Mouse (Mus musculus) left cerebral cortex, adult 2 months (tissue): ENCODE results near the gene Zbtb43. TPM values are rescaled to one million over a fixed set of nuclear protein-coding genes. Genes with fewer than 3 reads are reported as not detected.

Experiments used
- DNase-seq, 2 experiments: peaks; one replicate each; pipeline ENCODE4 v3.0.0; 2021 to 2022; ENCODE audit warnings: low spot score in 2 of 2, mixed read lengths in 1 of 2; ENCODE audit errors: extremely low spot score in 1 of 2
- H3K27ac ChIP-seq: fragments of 200-600 bp; 2 replicates; pipeline ENCODE4 v1.8.1; 2022
- H3K4me3 ChIP-seq: fragments of 200-600 bp; 2 replicates; pipeline ENCODE4 v1.8.1; 2022
- CTCF ChIP-seq: fragments of 200-600 bp; IDR thresholded peaks from 2 replicates; pipeline ENCODE4 v1.8.1; 2022; ENCODE audit warnings: antibody characterized with exemption, mild to moderate bottlenecking, moderate library complexity
- intact Hi-C: fragments of 180-260 bp; cut with DNase I; formaldehyde crosslinking; loops from one replicate; pipeline ENCODE4 v1.15.1; 2025
- total RNA-seq, 2 experiments: library from RNA; stranded (reverse); gene quantifications; 2 replicates each; pipeline ENCODE4 v1.2.3; 2021

Gene Zbtb43
- total RNA-seq, 2 experiments from 2014 or later: 27.4 to 28.4 TPM

DNA sequence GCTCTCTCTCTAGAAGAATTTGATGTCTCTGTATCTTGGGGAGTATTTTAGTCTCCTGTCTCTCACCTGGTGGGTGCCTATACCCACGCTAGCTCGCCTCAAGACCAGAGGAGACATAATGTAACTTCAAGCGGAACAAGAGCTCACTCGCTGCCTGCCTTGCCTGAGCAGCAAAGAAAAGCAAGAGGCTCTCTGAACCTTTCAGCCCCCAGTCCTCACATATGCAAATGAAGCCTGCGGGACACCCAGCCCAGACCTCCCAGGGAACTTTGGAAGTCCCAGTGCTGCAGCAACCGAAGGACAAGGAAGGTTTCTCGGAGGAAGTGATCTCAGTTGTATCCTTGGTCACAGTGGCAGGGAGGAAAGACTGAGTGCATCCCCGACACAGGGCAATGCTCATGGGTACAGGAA lies 28.9 kb downstream of the Zbtb43 start:
- no peak for TF ChIP-seq CTCF
- intact Hi-C loops: no loop called here
- Histone ChIP-seq H3K4me3 (no peak overlapping the region), H3K27ac (peak overlapping the region; percentile 78)
- DNase-seq: no peak

GRCm38 (mm10) chr2:33438377-33438776 lies 30.0 kb downstream of the Zbtb43 start:
- intact Hi-C loops: no loop called here
- TF ChIP-seq CTCF: no peak
- no peak for DNase-seq
- H3K27ac ChIP-seq: no peak overlapping the region
- H3K4me3 ChIP-seq: no peak overlapping the region

DNA sequence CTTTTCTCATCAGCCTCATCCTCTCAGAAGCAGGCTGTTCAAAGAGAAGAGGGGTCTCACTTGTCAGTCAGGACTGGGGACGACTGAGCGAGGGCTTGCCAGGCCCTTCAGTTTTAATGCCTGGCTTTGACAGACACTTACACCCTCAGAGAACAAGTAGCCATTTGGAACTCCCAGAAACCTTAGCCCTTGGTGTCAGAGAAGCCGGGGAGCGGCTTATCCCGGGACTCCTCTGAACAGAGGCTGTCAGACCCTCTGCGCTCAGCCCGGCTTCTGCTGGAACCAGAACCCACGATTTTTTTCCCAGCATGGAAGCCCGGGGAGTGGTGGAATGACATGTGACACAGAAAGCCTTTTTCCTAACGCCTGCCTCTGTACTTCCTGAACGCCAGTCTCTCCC lies 31.2 kb downstream of the Zbtb43 start:
- intact Hi-C loops: no loop called here
- no peak overlapping the region for H3K4me3 ChIP-seq
- H3K27ac ChIP-seq: 0 out of 2 replicates have a peak overlapping the region, but pooled peaks have one; percentile 13
- DNase-seq: no peak
- no peak for TF ChIP-seq CTCF

DNA sequence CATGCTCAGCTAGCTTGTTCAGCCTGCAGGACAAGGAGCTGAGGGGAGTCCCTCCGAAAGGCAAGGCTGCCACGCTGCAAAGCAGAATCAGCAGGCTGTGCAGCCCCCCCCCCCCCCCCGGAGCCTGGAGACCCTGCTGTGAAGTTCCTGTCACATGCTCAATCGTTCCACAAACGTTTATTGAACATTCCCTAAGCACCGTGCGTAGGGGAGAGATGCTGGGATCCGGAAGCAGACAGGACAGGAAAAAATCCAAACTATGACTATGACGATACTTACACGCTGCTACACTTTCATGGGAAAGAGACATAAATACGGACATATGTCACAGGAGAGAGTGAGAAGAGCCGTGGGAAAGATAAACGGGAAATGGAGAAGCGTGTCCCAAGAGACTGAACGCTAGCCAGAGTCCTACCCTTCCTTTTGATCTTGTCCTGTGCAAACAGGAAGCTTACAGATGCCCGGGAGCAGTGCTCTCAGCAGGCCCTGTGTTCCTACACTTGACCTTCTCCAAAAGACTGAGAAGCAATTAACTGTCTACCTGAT lies 32.3 kb downstream of the Zbtb43 start:
- no peak for DNase-seq
- H3K27ac ChIP-seq: peak overlapping the region; percentile 18; the same call in 1 of the 2 replicates
- intact Hi-C loops: no loop called here
- H3K4me3 ChIP-seq: peak overlapping the region; percentile 8; the same call in 1 of the 2 replicates
- no peak for TF ChIP-seq CTCF

- Histone ChIP-seq H3K27ac (no peak overlapping the region), H3K4me3 (no peak overlapping the region)
- intact Hi-C loops: no loop called here
- DNase-seq: no peak
- no peak for TF ChIP-seq CTCF
Observed at GRCm38 (mm10) chr2:33435036-33435650, 33.2 kb downstream of the Zbtb43 start.

DNA sequence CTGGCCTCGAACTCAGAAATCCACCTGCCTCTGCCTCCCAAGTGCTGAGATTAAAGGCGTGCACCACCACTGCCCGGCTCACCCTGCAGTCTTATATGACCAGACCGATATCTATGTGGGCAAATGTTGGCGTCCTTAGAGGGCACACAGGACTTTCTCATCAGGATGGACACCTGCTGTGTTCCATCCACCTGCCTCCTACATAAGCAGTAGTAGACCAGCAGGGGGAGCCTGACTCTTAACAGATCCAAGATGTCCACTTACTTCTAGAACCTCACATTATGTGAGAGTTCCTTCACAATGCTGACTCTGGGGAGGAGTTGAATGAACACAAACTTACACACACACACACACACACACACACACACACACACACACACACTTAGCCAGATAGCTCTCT lies 35.5 kb downstream of the Zbtb43 start:
- intact Hi-C loops: loop anchor here (2.0 kb wide), 1 partner anchor 24 kb away; no protein-coding TSS in a partner anchor
- TF ChIP-seq CTCF: peak; percentile 64
- no peak overlapping the region for H3K27ac ChIP-seq
- no peak overlapping the region for H3K4me3 ChIP-seq
- DNase-seq: no peak

DNA sequence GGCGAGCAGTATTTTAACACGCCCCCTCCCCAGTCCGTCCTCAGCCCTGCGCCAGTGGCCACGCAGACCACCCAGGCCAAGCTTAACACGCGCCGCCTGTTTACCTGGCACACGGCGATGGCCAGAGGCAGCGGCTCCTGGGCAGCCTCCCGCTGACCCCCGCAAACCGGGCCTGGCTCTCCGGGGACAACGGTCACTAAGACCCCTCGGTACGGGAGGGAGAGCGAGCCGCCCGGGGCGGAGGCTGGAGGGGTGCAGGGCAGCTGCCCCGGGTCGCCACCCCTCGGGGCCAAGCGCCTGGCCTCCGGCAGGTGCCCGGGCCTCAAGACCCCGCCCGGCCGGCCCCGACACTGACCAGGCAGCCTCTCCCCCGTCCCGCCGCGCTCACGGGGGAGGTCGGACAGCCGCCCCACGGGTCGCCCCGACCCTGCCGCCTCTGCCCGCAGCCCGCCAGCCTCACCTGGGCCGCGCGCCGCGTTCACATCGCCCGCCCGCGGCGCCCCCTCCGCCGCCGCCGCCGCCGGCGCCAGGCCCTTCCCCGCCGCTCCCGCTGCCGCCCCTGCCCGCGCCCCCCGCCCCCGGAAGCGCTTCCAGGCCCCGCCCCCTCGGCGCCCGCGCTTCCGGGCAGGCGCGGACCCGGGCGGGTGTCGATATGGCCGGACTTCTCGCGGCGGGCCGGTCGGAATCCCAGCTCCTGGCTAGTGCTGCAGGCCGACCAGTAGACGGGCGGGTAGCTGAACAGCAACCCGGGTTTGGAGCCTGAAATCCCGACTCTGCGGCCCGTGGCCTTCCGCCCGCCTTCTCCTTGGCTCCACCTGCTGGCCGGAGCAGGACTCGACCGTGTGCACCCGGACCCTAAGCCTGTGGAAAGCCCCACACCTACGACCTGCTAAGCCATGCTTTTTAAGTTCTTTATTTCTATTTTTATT lies 37.3 kb downstream of the Zbtb43 start, which contains the start of gene Zbtb34:
Gene Zbtb34 (minus strand): TSS at position 554 of the 929 bp plus-strand sequence.
- Histone ChIP-seq H3K27ac (peak within 1 kb of the TSS; percentile 93), H3K4me3 (peak within 1 kb of the TSS; percentile 91)
- peak; percentile 63 for DNase-seq
- intact Hi-C loops: no loop called here
- peak; percentile 97 for TF ChIP-seq CTCF

DNA sequence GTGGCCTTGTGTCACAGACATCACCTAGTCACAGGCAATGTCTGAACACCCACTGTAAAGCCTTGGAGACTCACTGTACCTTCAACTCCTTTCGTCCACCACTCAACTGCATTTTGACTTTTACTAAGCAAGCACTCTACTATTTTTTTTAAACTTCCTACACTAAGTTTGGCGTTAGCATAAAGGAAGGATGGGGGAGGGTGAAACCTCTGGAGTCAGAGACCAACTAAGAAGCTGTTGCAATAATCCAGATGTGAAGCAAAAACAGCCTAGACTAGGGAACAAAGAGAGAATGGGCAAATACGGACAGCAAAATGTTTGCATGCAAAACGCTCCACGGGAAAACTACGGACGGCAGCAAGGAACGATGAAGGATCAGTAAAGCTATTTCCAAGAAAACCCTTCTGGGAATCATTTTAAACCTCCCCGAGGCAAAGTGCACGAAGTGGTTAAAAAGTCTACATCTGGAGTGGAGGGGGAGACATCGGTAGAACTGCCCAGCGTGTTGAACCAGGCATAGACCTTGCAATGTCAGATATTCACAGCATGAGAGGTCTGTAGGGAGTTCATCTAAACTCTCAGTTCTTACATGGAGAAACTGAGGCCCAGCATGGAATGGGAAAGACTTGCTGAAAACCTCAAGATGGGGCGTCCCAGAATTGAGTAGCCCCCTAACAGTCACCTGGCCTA lies 38.1 kb downstream of the Zbtb43 start:
- intact Hi-C loops: no loop called here
- H3K27ac ChIP-seq: peak overlapping the region; percentile 90
- DNase-seq: no peak
- no peak for TF ChIP-seq CTCF
- peak overlapping the region; percentile 91 for H3K4me3 ChIP-seq

GRCm38 (mm10) chr2:33429339-33429738 lies 39.0 kb downstream of the Zbtb43 start:
- TF ChIP-seq CTCF: no peak
- DNase-seq: no peak
- H3K27ac ChIP-seq: peak overlapping the region; percentile 51; the same call in 1 of the 2 replicates
- H3K4me3 ChIP-seq: peak overlapping the region; percentile 91
- intact Hi-C loops: no loop called here

- no peak for TF ChIP-seq CTCF
Observed at GRCm38 (mm10) chr2:33426640-33427398, 41.5 kb downstream of the Zbtb43 start.

GRCm38 (mm10) chr2:33417454-33417853 lies 50.9 kb downstream of the Zbtb43 start:
- no peak overlapping the region for H3K4me3 ChIP-seq
- no peak for DNase-seq
- intact Hi-C loops: no loop called here
- no peak overlapping the region for H3K27ac ChIP-seq
- no peak for TF ChIP-seq CTCF

More at GRCm38 (mm10) chr2:33426640-33427398, 41.5 kb downstream of the Zbtb43 start:
- no peak for DNase-seq
- intact Hi-C loops: no loop called here
- Histone ChIP-seq H3K27ac (no peak overlapping the region), H3K4me3 (no peak overlapping the region)
